Mouse (Mus musculus): ENCODE results near the gene Gm10300. TPM values are rescaled to one million over a fixed set of nuclear protein-coding genes. Genes with fewer than 3 reads are reported as not detected.

Gm10300 gene
- not detected for polyA plus RNA-seq (2012; fragmentation: generic; extraction: Trizol)
- long read RNA-seq, experiment 1: 0 reads
- long read RNA-seq, experiment 2: 0 reads

DNA sequence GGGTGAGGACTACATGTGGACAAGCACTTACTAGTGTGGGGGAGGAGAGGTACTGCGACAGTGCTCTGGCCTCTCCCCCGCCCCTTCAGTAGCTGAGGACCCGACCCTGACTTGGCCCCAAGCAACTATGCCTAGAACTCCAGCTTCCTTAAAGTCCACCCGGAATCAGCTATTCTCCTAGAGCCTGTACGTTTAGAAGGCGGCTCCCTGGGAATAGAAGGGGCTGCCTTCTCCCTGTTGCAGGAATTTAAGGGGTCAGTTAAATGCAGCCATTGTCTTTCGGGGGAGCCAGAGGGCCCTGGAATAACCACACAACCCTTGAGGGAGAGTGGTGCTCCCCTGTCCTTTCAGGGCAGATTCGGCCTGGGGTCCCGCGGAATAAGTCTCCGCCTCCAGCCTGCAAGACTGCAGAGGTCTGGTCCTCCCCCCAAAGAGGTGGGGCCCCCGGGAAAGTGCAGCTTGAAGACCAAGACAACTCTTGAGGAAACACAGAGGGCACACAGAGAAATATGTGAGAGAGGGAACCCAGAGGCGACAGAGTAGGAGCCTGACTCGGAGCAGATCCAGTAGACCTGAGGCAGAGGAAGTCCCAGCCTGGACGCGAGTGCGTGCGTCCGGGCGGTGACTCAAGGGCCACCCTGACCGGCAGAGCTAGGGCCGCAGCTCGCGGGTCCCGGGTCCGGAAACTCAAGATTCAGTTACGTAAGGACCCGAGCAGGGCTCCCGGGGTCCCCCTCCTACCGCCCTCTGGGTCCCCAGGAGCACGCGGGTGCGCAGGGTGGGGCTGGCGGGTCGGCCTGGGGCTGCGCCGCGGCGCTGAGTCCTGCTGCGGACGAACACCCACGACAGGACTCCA, at the start of gene Gm10300:
Gene Gm10300, plus strand, starts transcription at position 621 of the 856 bp plus-strand sequence.
- TF ChIP-seq MYOD1 (IDR thresholded peaks at IDR 0.05; ENCODE audit: control insufficient read depth, insufficient read length, low read depth): no peak

DNA sequence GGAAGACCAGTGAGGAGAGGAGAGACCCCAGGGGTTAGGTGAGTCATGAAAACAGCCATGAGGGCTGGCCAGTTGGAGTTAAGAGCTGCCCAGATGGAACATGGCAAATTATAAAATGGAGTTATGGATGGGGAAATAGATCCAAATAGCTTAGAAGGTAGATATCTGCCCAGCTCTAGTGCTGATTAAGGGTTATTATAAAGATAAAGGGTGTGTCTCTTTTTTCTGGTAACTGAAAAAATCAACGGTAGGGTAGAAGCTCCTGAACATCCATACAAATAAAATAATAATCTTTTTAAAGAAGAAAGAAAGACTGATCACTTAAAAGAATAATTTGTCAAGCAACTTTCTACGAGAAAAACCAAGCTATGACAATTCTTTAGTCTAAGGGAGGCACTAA, 49.2 kb upstream of the Gm10300 start:
- Histone ChIP-seq H3ac (ENCODE audit: control insufficient read depth, insufficient read length, low read depth) (no peak overlapping the region), H3K27me3 (ENCODE audit: control insufficient read depth, insufficient read depth, insufficient read length) (no peaks in the 10 kb centered on the region), H3K4me3 (ENCODE audit: insufficient read depth, poor library complexity, severe bottlenecking) (no peak overlapping the region), H3K79me3 (ENCODE audit: low read depth) (no peaks in the 10 kb centered on the region), H3K36me3 (ENCODE audit: control insufficient read depth, insufficient read depth) (no peaks in the 10 kb centered on the region), H3K79me2 (ENCODE audit: control insufficient read depth, insufficient read depth) (no peaks in the 10 kb centered on the region)
- TF ChIP-seq MYOG (IDR thresholded peaks at IDR 0.05; ENCODE audit: control insufficient read depth, extremely low read depth, insufficient read length) (no peak), CTCF (IDR thresholded peaks at IDR 0.05; ENCODE audit: control insufficient read depth, insufficient read depth, insufficient read length) (no peak), FOSL1 (IDR thresholded peaks at IDR 0.05; ENCODE audit: insufficient read depth, low read length, poor library complexity, severe bottlenecking) (no peak), MYOD1 (IDR thresholded peaks at IDR 0.05; ENCODE audit: control insufficient read depth, insufficient read length, low read depth) (no peak), MAX (IDR thresholded peaks at IDR 0.05) (no peak), CEBPB (IDR thresholded peaks at IDR 0.05; ENCODE audit: low read depth) (no peak), USF1 (IDR thresholded peaks at IDR 0.05; ENCODE audit: low read depth) (no peak)

More for the DNA sequence above, at the start of gene Gm10300:
- no peaks in the 10 kb centered on the region for H3K79me2 ChIP-seq (ENCODE audit: control insufficient read depth, insufficient read depth)
- H3K27me3 ChIP-seq (ENCODE audit: control insufficient read depth, insufficient read depth, insufficient read length): no peaks in the 10 kb centered on the region
- no peaks in the 10 kb centered on the region for H3K36me3 ChIP-seq (ENCODE audit: control insufficient read depth, insufficient read depth)
- H3ac ChIP-seq (ENCODE audit: control insufficient read depth, insufficient read length, low read depth): peak within 1 kb of the TSS; percentile 64
- peak within 1 kb of the TSS; percentile 64 for H3K4me3 ChIP-seq (ENCODE audit: insufficient read depth, poor library complexity, severe bottlenecking)
- H3K79me3 ChIP-seq (ENCODE audit: low read depth): peaks cover 2% of the 10 kb centered on the region

DNA sequence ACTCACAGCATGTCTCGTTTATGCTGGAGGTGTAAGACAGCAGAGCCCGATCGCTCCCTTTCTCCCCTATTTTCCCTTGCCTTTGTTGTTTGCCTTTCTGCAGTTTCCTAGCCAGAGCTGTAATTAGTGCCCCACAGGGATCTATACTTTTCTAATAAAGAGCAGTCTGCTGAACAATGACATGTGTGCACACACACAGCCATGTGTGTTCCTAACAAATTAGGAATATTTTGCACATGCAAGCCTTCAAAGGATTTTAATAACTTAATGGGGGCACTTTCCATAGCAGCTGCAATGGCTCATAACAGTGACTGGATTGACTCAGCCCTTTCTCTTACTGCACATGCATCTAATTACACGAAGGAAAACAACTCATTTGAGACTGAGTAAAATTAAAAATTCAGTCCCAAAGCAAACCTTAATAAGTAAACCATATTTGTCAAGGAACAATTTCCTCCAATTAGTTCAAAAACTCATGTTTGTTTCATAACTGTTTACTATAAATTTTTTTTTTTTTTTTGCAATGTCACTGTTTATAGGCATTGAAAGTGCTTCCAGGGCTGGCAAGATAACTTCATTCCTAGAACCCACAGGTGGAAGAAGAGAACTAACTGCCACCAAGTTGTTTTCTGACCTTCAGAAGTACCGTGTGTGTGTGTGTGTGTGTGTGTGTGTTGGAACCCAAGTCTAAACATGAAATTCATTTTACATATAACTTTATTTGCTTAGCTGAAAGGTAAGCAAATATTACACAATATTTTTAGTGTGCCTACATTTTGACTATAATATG, 48.6 kb upstream of the Gm10300 start:
- Histone ChIP-seq H3K36me3 (ENCODE audit: control insufficient read depth, insufficient read depth) (no peaks in the 10 kb centered on the region), H3K79me3 (ENCODE audit: low read depth) (no peaks in the 10 kb centered on the region), H3K4me3 (ENCODE audit: insufficient read depth, poor library complexity, severe bottlenecking) (no peak overlapping the region), H3ac (ENCODE audit: control insufficient read depth, insufficient read length, low read depth) (no peak overlapping the region), H3K79me2 (ENCODE audit: control insufficient read depth, insufficient read depth) (no peaks in the 10 kb centered on the region), H3K27me3 (ENCODE audit: control insufficient read depth, insufficient read depth, insufficient read length) (no peaks in the 10 kb centered on the region)
- TF ChIP-seq USF1 (IDR thresholded peaks at IDR 0.05; ENCODE audit: low read depth) (no peak), CTCF (IDR thresholded peaks at IDR 0.05; ENCODE audit: control insufficient read depth, insufficient read depth, insufficient read length) (no peak), CEBPB (IDR thresholded peaks at IDR 0.05; ENCODE audit: low read depth) (no peak), MYOG (IDR thresholded peaks at IDR 0.05; ENCODE audit: control insufficient read depth, extremely low read depth, insufficient read length) (no peak), MYOD1 (IDR thresholded peaks at IDR 0.05; ENCODE audit: control insufficient read depth, insufficient read length, low read depth) (no peak), MAX (IDR thresholded peaks at IDR 0.05) (no peak), FOSL1 (IDR thresholded peaks at IDR 0.05; ENCODE audit: insufficient read depth, low read length, poor library complexity, severe bottlenecking) (no peak)

DNA sequence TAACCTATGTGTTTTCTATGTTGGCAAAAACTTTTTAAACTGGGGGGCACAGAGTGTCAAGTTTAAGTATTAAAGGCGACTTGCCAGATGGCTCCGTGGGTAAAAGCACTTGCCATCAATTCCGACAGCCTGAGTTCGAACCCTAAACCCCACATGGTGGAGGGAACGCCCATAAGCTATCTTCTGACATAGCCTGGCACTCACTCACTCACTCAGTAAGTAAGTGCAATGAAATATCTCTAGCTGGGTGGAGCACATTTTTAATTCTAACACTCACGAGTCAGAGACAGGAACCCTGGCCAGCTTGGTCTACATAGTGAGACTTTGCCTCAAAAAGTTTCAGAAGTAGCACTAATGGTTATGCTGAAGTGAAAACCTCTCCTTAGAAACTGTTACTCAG, 47.3 kb upstream of the Gm10300 start:
- H3ac ChIP-seq (ENCODE audit: control insufficient read depth, insufficient read length, low read depth): no peak overlapping the region
- no peaks in the 10 kb centered on the region for H3K79me3 ChIP-seq (ENCODE audit: low read depth)
- H3K36me3 ChIP-seq (ENCODE audit: control insufficient read depth, insufficient read depth): no peaks in the 10 kb centered on the region
- TF ChIP-seq MYOD1 (IDR thresholded peaks at IDR 0.05; ENCODE audit: control insufficient read depth, insufficient read length, low read depth) (no peak), FOSL1 (IDR thresholded peaks at IDR 0.05; ENCODE audit: insufficient read depth, low read length, poor library complexity, severe bottlenecking) (no peak), CEBPB (IDR thresholded peaks at IDR 0.05; ENCODE audit: low read depth) (no peak), MYOG (IDR thresholded peaks at IDR 0.05; ENCODE audit: control insufficient read depth, extremely low read depth, insufficient read length) (no peak), MAX (IDR thresholded peaks at IDR 0.05) (no peak), USF1 (IDR thresholded peaks at IDR 0.05; ENCODE audit: low read depth) (no peak), CTCF (IDR thresholded peaks at IDR 0.05; ENCODE audit: control insufficient read depth, insufficient read depth, insufficient read length) (no peak)
- no peak overlapping the region for H3K4me3 ChIP-seq (ENCODE audit: insufficient read depth, poor library complexity, severe bottlenecking)
- H3K79me2 ChIP-seq (ENCODE audit: control insufficient read depth, insufficient read depth): no peaks in the 10 kb centered on the region
- H3K27me3 ChIP-seq (ENCODE audit: control insufficient read depth, insufficient read depth, insufficient read length): no peaks in the 10 kb centered on the region

DNA sequence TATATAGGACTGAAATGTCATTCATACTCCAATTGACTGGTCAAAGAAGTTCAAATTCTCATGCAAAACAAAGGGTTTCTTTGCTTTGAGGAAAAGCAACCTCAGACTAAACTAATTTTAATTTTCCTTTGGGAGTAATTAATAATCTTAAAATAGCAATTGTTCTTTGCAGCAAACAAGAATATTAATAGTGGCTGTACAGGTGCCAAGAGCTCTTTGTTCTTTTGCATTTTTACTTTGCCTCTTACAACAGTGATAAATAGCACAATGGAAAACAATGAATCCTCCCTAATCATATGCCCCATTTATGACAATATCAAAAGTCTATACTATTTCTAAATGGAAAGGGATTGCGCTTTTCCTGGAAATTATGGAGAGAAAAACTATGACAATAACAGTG, 46.7 kb upstream of the Gm10300 start:
- Histone ChIP-seq H3K4me3 (ENCODE audit: insufficient read depth, poor library complexity, severe bottlenecking) (no peak overlapping the region), H3ac (ENCODE audit: control insufficient read depth, insufficient read length, low read depth) (no peak overlapping the region), H3K79me3 (ENCODE audit: low read depth) (no peaks in the 10 kb centered on the region), H3K36me3 (ENCODE audit: control insufficient read depth, insufficient read depth) (no peaks in the 10 kb centered on the region), H3K27me3 (ENCODE audit: control insufficient read depth, insufficient read depth, insufficient read length) (no peaks in the 10 kb centered on the region), H3K79me2 (ENCODE audit: control insufficient read depth, insufficient read depth) (no peaks in the 10 kb centered on the region)
- TF ChIP-seq CTCF (IDR thresholded peaks at IDR 0.05; ENCODE audit: control insufficient read depth, insufficient read depth, insufficient read length): no peak
- no peak for TF ChIP-seq MAX (IDR thresholded peaks at IDR 0.05)
- no peak for TF ChIP-seq USF1 (IDR thresholded peaks at IDR 0.05; ENCODE audit: low read depth)
- no peak for TF ChIP-seq MYOG (IDR thresholded peaks at IDR 0.05; ENCODE audit: control insufficient read depth, extremely low read depth, insufficient read length)
- TF ChIP-seq CEBPB (IDR thresholded peaks at IDR 0.05; ENCODE audit: low read depth): no peak
- no peak for TF ChIP-seq FOSL1 (IDR thresholded peaks at IDR 0.05; ENCODE audit: insufficient read depth, low read length, poor library complexity, severe bottlenecking)
- no peak for TF ChIP-seq MYOD1 (IDR thresholded peaks at IDR 0.05; ENCODE audit: control insufficient read depth, insufficient read length, low read depth)
